Mouse (Mus musculus) stomach, postnatal 0 days (tissue): ENCODE measurements around the gene Npvf.

Experiments
- CTCF ChIP-seq: IDR thresholded peaks from 2 replicates; pipeline ENCODE4 v1.5.1; 2016; ENCODE audit warnings: antibody characterized with exemption, low read depth, mild to moderate bottlenecking, moderate library complexity
- EP300 ChIP-seq: optimal IDR thresholded peaks from 2 replicates; pipeline ENCODE3; 2016; ENCODE audit warnings: antibody characterized with exemption

DNA sequence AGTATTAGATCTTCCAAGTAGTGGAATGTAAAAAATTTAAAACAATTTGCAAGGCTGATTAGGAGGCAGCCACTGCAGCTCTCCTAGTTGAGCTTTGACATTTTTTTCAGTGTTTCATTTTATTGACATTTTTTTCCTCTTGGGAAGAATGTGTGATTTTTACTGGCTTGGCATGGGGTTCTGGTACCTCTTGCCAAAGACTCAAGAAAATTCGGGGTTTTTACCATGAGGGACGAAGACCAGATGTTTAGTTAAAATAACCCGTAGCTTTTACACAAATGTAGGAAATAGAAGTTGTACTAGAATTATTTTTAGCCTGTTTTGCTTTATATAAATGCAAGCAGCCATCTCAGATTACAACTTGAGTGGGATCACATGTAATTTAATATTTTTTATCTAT lies 4.2 kb upstream of the Npvf start:
- TF ChIP-seq CTCF (no peak), EP300 (no peak)
